In genomic region chr9:109930752-109931151, GRCm38 (mm10) we compare ENCODE assay signal across 8 mouse cellular contexts. TPM values are rescaled to one million over a fixed set of nuclear protein-coding genes. Genes with fewer than 3 reads are reported as not detected.
DNase-seq lines count a peak whose midpoint lies in the region; ATAC-seq and TF ChIP-seq lines count a peak whose summit lies in the region.

No protein-coding gene starts in this region.

- no peaks in the 10 kb centered on the region for H3K9me3 ChIP-seq in kidney, embryonic 14.5 days (ENCODE audit: control insufficient read depth, low read length)
- no peaks in the 10 kb centered on the region for H3K9me3 ChIP-seq in hindbrain, embryonic 12.5 days (replicated peaks)
- H3K9me3 ChIP-seq in midbrain, embryonic 15.5 days = no peaks in the 10 kb centered on the region

- WGBS in kidney, embryonic 14.5 days = 49% methylated on average over 6 of the region's 6 CpGs
- WGBS in kidney, adult 2 months = 64% methylated on average over 6 of the region's 6 CpGs
- 75% methylated on average over 6 of the region's 6 CpGs for WGBS in hindbrain, embryonic 12.5 days
- 81% methylated on average over 6 of the region's 6 CpGs for WGBS in midbrain, embryonic 15.5 days

- peak overlapping the region; percentile 83; the same call in 1 of the 2 replicates for H3K27ac ChIP-seq in kidney, embryonic 14.5 days (ENCODE audit: low read depth, low read length)
- H3K27ac ChIP-seq in kidney, adult 2 months (ENCODE audit: insufficient read depth, low read depth, low read length) = no peak overlapping the region
- peak overlapping the region; percentile 85; the same call in 1 of the 2 replicates for H3K27ac ChIP-seq in bone marrow macrophage, adult 2 months (ENCODE audit: insufficient read depth, low read depth, low read length)
- peak overlapping the region; percentile 96 for H3K27ac ChIP-seq in hindbrain, embryonic 12.5 days
- H3K27ac ChIP-seq in midbrain, embryonic 15.5 days = peak overlapping the region; percentile 92

- H3K4me2 ChIP-seq in kidney, embryonic 14.5 days (replicated peaks; ENCODE audit: low read depth, low read length) = peak overlapping the region; percentile 36
- H3K4me2 ChIP-seq in hindbrain, embryonic 12.5 days (replicated peaks) = peak overlapping the region; percentile 78
- H3K4me2 ChIP-seq in midbrain, embryonic 15.5 days = peak overlapping the region; percentile 46

- no peak for ATAC-seq in kidney, embryonic 14.5 days (ENCODE audit: low FRiP score, low TSS enrichment)
- ATAC-seq in hindbrain, embryonic 12.5 days (ENCODE audit: low FRiP score) = no peak
- no peak for ATAC-seq in midbrain, embryonic 15.5 days (replicated peaks)
- no peak for ATAC-seq in granulocyte monocyte progenitor cell, adult 5-6 weeks (replicated peaks; ENCODE audit: poor library complexity, severe bottlenecking)
- no peak for ATAC-seq in frontal cortex, adult (ENCODE audit: low TSS enrichment)

- peaks cover 8% of the 10 kb centered on the region; the same call in 1 of the 2 replicates for H3K4me1 ChIP-seq in kidney, embryonic 14.5 days (ENCODE audit: control insufficient read depth, insufficient read depth, low read length)
- no peaks in the 10 kb centered on the region for H3K4me1 ChIP-seq in kidney, adult 2 months (ENCODE audit: control insufficient read depth, insufficient read depth, low read length)
- H3K4me1 ChIP-seq in bone marrow macrophage, adult 2 months (ENCODE audit: control insufficient read depth, insufficient read depth, low read length) = peaks cover 5% of the 10 kb centered on the region; the same call in 1 of the 2 replicates
- H3K4me1 ChIP-seq in hindbrain, embryonic 12.5 days = peaks cover 12% of the 10 kb centered on the region
- peaks cover 14% of the 10 kb centered on the region for H3K4me1 ChIP-seq in midbrain, embryonic 15.5 days

- no peaks in the 10 kb centered on the region for H3K27me3 ChIP-seq in kidney, embryonic 14.5 days (ENCODE audit: control insufficient read depth, insufficient read depth, low read length)
- no peaks in the 10 kb centered on the region for H3K27me3 ChIP-seq in kidney, adult 2 months (replicated peaks; ENCODE audit: control insufficient read depth, insufficient read depth, low read length)
- no peaks in the 10 kb centered on the region for H3K27me3 ChIP-seq in hindbrain, embryonic 12.5 days
- H3K27me3 ChIP-seq in midbrain, embryonic 15.5 days (replicated peaks) = no peaks in the 10 kb centered on the region

- intact Hi-C loops in left cerebral cortex, postnatal 25 days (cut with DNase I) = loop anchor here (2.0 kb wide), 2 partner anchors 36 to 122 kb away; no protein-coding TSS in a partner anchor

- DNase-seq in kidney, adult 2 months = no peak
- DNase-seq in left cerebral cortex, postnatal 25 days (ENCODE audit: low spot score in 2 of 2) = no peak

- TF ChIP-seq CTCF in kidney, adult 2 months (conservative IDR thresholded peaks at IDR 0.05; ENCODE audit: insufficient read depth, insufficient read length, low read depth, low read length) = no peak
- no peak for TF ChIP-seq CTCF in bone marrow macrophage, adult 2 months (IDR thresholded peaks at IDR 0.05; ENCODE audit: low read depth, low read length)

- peak overlapping the region; percentile 56 for H3K4me3 ChIP-seq in kidney, embryonic 14.5 days (ENCODE audit: low read length)
- H3K4me3 ChIP-seq in kidney, adult 2 months (ENCODE audit: insufficient read depth, low read depth, low read length) = no peak overlapping the region; the same call in 1 of the 2 replicates
- H3K4me3 ChIP-seq in bone marrow macrophage, adult 2 months (ENCODE audit: insufficient read depth, low read length) = peak overlapping the region; percentile 88
- peak overlapping the region; percentile 92 for H3K4me3 ChIP-seq in hindbrain, embryonic 12.5 days
- H3K4me3 ChIP-seq in midbrain, embryonic 15.5 days = peak overlapping the region; percentile 80

- TF ChIP-seq POLR2A in kidney, adult 2 months (IDR thresholded peaks at IDR 0.05; ENCODE audit: low read depth, low read length) = no peak
- TF ChIP-seq POLR2A in bone marrow macrophage, adult 2 months (IDR thresholded peaks at IDR 0.05; ENCODE audit: borderline replicate concordance, low read depth, low read length) = no peak

- H3K36me3 ChIP-seq in kidney, embryonic 14.5 days (ENCODE audit: control insufficient read depth, insufficient read depth, low read length) = no peaks in the 10 kb centered on the region
- H3K36me3 ChIP-seq in kidney, adult 2 months (ENCODE audit: control insufficient read depth, insufficient read depth, low read length) = no peaks in the 10 kb centered on the region
- H3K36me3 ChIP-seq in hindbrain, embryonic 12.5 days = no peaks in the 10 kb centered on the region
- no peaks in the 10 kb centered on the region for H3K36me3 ChIP-seq in midbrain, embryonic 15.5 days (replicated peaks)

- peak overlapping the region; percentile 65; the same call in 1 of the 2 replicates for H3K9ac ChIP-seq in kidney, embryonic 14.5 days (ENCODE audit: low read depth, low read length)
- peak overlapping the region; percentile 84; the same call in 1 of the 2 replicates for H3K9ac ChIP-seq in hindbrain, embryonic 12.5 days
- 0 out of 2 replicates have a peak overlapping the region, but pooled peaks have one; percentile 40 for H3K9ac ChIP-seq in midbrain, embryonic 15.5 days

RNA-seq across cellular contexts. Expression of gene Map4, which starts 0.5 kb away (rescaled TPM):
- polyA plus RNA-seq in kidney, embryonic 14.5 days (2014; fragmentation: Nextera tagmentation; extraction: Ambion mirVana) = 35.1 and 54.6 TPM in 2 replicates
- polyA plus RNA-seq in kidney, adult 2 months (2012; rRNA removed) = 99.0 and 107 TPM in 2 replicates
- 60.7 and 66.0 TPM in 2 replicates for polyA plus RNA-seq in bone marrow macrophage, adult 2 months (2012; ENCODE audit: insufficient read depth, insufficient read length, missing spikeins)
- 137 and 164 TPM in 2 replicates for polyA plus RNA-seq in hindbrain, embryonic 12.5 days (2016; fragmentation: Nextera tagmentation; extraction: Ambion mirVana)
- polyA plus RNA-seq in midbrain, embryonic 15.5 days (2015; fragmentation: Nextera tagmentation; extraction: Ambion mirVana) = 167 and 181 TPM in 2 replicates
- 100 to 1,000 TPM; 350 to 364 TPM for total RNA-seq in left cerebral cortex, postnatal 25 days (2021)
- total RNA-seq in granulocyte monocyte progenitor cell, adult 5-6 weeks (2014; fragmentation: Nextera tagmentation) = 33.3 and 42.6 TPM in 2 replicates
- 17.1 and 22.3 TPM in 2 replicates for total RNA-seq in granulocyte monocyte progenitor cell, adult 5-6 weeks (2017)

RNA-seq across cellular contexts. Expression of gene Cdc25a, which starts 55.4 kb away (rescaled TPM):
- 21.1 and 31.6 TPM in 2 replicates for polyA plus RNA-seq in kidney, embryonic 14.5 days (2014; fragmentation: Nextera tagmentation; extraction: Ambion mirVana)
- polyA plus RNA-seq in kidney, adult 2 months (2012; rRNA removed) = 3.2 and 4.3 TPM in 2 replicates
- 8.0 and 8.9 TPM in 2 replicates for polyA plus RNA-seq in bone marrow macrophage, adult 2 months (2012; ENCODE audit: insufficient read depth, insufficient read length, missing spikeins)
- 34.0 and 35.5 TPM in 2 replicates for polyA plus RNA-seq in hindbrain, embryonic 12.5 days (2016; fragmentation: Nextera tagmentation; extraction: Ambion mirVana)
- 12.4 and 14.7 TPM in 2 replicates for polyA plus RNA-seq in midbrain, embryonic 15.5 days (2015; fragmentation: Nextera tagmentation; extraction: Ambion mirVana)
- total RNA-seq in left cerebral cortex, postnatal 25 days (2021) = 1 to 10 TPM; 3.9 to 4.0 TPM
- total RNA-seq in granulocyte monocyte progenitor cell, adult 5-6 weeks (2014; fragmentation: Nextera tagmentation) = 45.1 and 52.5 TPM in 2 replicates
- total RNA-seq in granulocyte monocyte progenitor cell, adult 5-6 weeks (2017) = 50.6 and 54.4 TPM in 2 replicates
